Mouse (Mus musculus) R1 (cell line): ENCODE results near the gene Spice1.
A peak's percentile ranks its signal among the peaks of the same experiment; 100 is the strongest.

Experiments used
- DNase-seq: peaks from one replicate; pipeline ENCODE4 v3.0.0-alpha.2; 2018; ENCODE audit warnings: low read depth, low spot score

Gene Spice1

GRCm38 (mm10) chr16:44365522-44365921 is 18.6 kb downstream of the Spice1 start:
- DNase-seq, result no peak

GRCm38 (mm10) chr16:44375459-44375858 is 28.5 kb downstream of the Spice1 start:
- no peak for DNase-seq

- no peak for DNase-seq
These were observed 33.1 kb downstream of the Spice1 start for GRCm38 (mm10) chr16:44380006-44380405.

- peak; percentile 37 for DNase-seq
These were observed 34.7 kb downstream of the Spice1 start for GRCm38 (mm10) chr16:44381578-44381977.

- peak; percentile 63 for DNase-seq
These were observed 36.6 kb downstream of the Spice1 start for GRCm38 (mm10) chr16:44383549-44383948.

- DNase-seq, result no peak
These were observed 37.3 kb downstream of the Spice1 start for GRCm38 (mm10) chr16:44384251-44384650.

GRCm38 (mm10) chr16:44391877-44392548 is 45.1 kb downstream of the Spice1 start:
- DNase-seq, result peak; percentile 89

GRCm38 (mm10) chr16:44394577-44395243 is 47.8 kb downstream of the Spice1 start, which contains the start of gene Cfap44:
Cfap44 (plus strand) TSS chr16:44394796.
- DNase-seq, result peak; percentile 96

GRCm38 (mm10) chr16:44404933-44405332 is 58.0 kb downstream of the Spice1 start:
- no peak for DNase-seq

GRCm38 (mm10) chr16:44407211-44407610 is 60.3 kb downstream of the Spice1 start:
- DNase-seq, result no peak

GRCm38 (mm10) chr16:44408290-44408689 is 61.4 kb downstream of the Spice1 start:
- no peak for DNase-seq

GRCm38 (mm10) chr16:44410176-44410575 is 63.3 kb downstream of the Spice1 start:
- DNase-seq, result no peak

GRCm38 (mm10) chr16:44417596-44417995 is 70.7 kb downstream of the Spice1 start:
- no peak for DNase-seq

GRCm38 (mm10) chr16:44421735-44422134 is 74.8 kb downstream of the Spice1 start:
- DNase-seq, result no peak

GRCm38 (mm10) chr16:44423499-44423898 is 76.6 kb downstream of the Spice1 start:
- DNase-seq, result no peak

- no peak for DNase-seq
These were observed 81.5 kb downstream of the Spice1 start for GRCm38 (mm10) chr16:44428456-44428855.

GRCm38 (mm10) chr16:44430021-44430420 is 83.1 kb downstream of the Spice1 start:
- peak; percentile 87 for DNase-seq

- no peak for DNase-seq
These were observed 88.0 kb downstream of the Spice1 start for GRCm38 (mm10) chr16:44434931-44435330.

- peak; percentile 51 for DNase-seq
These were observed 88.6 kb downstream of the Spice1 start for GRCm38 (mm10) chr16:44435481-44435880.
